Mouse (Mus musculus): Measurements from ENCODE around the gene Smn1.
"Not testable (repeated sequence)": the region's sequence is repeated elsewhere in the genome, so short reads cannot be mapped to it uniquely, and the experiment has no call there.

GRCm38 (mm10) chr13:100174360-100174759 lies 49.7 kb downstream of the Smn1 start:
- not testable (repeated sequence) for TF ChIP-seq GATA1, TAL1 (IDR thresholded peaks at IDR 0.05; ENCODE audit: low read length)
